Mouse (Mus musculus): ENCODE results near the gene P4hb.

DNA sequence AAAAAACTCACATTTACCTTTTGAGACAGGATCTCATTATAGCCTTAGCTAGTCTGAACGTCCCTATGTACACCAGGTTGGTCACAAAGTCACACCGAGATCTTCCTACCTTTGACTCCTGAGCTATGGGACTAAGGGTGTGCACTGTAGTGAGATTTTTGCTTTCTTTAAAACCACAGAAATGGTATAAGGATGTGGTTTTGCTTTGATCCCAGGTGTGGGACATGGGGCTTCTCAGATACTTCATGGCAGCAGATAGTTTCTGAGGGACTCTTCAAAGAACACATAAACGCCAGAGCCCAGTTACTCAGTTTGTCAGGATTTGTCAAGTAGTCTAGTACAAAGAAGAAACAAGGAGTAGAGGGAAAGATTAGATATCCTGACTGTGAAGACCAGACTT lies 27.7 kb upstream of the P4hb start:
- TF ChIP-seq POLR2A (IDR thresholded peaks at IDR 0.05; ENCODE audit: borderline replicate concordance, insufficient read depth, low read length) (no peak), CTCF (IDR thresholded peaks at IDR 0.05; ENCODE audit: borderline replicate concordance, insufficient read depth, low read depth, low read length) (no peak)

All from cerebellum, adult 2 months (tissue).